Mouse (Mus musculus) layer of hippocampus, adult 8-10 months (tissue): Measurements from ENCODE around the gene Pemt. TPM values are rescaled to one million over a fixed set of nuclear protein-coding genes. Genes with fewer than 3 reads are reported as not detected.

ENCODE experiments used
- DNase-seq, 2 experiments: peaks; one replicate each; pipeline ENCODE4 v3.0.0; 2022; ENCODE audit warnings: low spot score in 2 of 2
- total RNA-seq, 4 experiments: library from RNA; stranded (reverse); gene quantifications; 2 replicates each; pipeline ENCODE4 v1.2.4; 2022

Pemt gene
- total RNA-seq, 4 experiments from 2014 or later: 3.0 to 7.8 (median 6.2) TPM

DNA sequence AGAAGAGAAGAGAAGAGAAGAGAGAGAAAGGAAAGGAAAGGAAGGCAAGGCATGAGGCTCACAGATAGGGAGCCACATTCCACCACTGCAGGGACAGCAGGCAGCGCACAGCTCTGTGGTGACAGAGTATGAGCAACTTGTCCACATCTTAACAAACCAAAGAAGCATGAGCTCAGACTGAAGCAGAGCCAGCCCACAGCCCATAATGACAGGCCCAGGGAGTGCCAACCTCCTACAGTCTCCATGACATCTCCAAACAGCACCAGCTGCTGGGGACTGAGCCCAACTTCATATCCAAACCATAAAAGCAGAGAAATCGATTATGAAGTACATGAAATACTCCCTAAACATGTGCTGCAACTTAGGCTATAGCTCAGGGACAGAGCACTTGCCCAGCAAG, 11.7 kb upstream of the Pemt start:
- DNase-seq: peak; percentile 61 to 64

DNA sequence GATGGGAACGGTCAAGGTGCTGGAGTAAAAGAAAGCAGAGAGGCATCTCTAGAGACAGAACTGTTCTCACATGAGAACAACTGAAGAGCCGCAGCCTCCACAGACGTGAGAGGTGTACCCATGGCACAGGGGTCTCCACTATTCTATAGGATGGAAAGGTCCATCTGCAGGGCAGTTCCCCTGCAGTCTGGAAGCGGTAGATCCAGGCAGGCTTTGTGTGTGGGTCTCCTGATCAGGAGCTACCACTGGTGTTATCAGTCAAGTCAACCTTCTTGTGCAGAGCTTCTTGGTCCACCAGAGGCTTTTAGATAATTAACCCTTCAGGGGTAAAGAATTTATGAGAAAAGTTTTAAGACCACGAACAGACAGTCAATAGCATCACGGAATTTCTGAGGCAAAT, 10.2 kb upstream of the Pemt start:
- no peak for DNase-seq

DNA sequence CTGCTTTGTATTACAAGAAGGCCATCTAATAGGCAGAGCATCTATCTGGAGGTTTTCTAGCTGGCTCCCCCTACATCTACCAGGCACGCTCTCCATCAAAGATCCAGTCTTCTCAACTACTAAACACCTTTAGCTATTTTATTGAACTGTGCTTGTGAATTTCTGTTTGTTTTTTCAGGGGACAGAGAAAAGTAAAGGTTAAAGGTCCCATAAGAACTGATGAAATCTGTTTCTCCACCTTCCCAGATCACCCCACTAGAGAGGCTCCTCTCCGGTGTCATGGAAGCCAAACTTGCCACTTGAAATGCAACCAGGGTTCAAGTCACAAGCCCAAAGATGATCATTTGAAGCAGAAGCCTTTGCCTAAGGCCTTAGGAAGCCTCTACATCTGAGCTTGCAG, 2.6 kb upstream of the Pemt start:
- no peak for DNase-seq

DNA sequence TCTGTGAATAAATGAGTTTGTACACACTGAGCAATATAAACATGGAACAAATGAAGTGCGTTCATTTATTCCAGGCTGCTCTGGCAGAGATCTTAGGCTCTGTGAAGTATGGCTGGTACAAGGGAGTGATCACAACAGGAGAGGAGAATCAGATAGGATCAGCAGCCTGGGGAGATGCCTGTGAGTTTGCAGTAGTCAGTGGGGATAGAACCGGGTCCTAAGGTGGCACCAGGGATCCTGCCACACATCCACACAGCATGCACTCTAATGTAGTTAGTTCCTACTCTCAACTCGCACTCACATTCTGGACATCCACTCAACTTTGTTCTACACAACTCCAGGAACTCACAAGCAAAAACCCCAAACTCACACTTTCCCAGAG, 622 bp downstream of the Pemt start:
- DNase-seq: no peak

DNA sequence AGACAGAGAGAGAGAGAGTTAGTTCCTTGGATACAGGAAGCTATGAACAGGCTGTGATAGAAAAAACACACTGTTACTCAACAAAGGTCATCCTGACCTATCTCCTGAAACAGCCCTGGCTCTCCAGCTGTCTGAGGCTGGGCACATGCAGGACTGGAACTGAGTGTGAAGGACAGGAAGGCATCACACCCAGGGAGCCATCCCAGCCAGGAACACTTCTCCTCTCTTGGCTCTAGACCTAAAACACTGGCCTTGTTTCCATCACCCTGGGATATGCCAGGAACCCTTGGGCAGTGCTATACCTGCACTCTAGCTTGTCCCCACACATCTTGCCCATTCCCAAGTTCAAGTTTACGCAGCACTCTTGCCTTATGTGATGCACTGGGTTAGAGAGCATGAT, 1.5 kb downstream of the Pemt start:
- DNase-seq: no peak

DNA sequence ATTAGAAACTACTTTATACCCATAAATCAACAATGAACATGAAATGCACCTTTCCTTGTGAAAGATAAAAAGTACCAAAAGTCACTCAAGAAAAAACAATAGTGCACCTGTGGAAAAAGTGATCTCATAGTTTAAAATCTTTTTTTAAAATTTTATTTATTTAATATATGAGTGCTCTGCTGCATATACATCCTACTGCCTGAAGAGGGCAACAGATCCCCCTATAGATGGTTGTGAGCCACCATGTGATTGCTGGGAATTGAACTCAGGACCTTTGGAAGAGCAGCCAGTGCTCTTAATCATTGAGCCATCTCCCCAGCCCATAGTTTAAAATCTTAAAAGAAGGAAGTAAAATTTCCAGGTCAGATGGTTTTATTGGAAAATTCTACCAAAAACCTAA, 4.0 kb downstream of the Pemt start:
- DNase-seq: no peak

DNA sequence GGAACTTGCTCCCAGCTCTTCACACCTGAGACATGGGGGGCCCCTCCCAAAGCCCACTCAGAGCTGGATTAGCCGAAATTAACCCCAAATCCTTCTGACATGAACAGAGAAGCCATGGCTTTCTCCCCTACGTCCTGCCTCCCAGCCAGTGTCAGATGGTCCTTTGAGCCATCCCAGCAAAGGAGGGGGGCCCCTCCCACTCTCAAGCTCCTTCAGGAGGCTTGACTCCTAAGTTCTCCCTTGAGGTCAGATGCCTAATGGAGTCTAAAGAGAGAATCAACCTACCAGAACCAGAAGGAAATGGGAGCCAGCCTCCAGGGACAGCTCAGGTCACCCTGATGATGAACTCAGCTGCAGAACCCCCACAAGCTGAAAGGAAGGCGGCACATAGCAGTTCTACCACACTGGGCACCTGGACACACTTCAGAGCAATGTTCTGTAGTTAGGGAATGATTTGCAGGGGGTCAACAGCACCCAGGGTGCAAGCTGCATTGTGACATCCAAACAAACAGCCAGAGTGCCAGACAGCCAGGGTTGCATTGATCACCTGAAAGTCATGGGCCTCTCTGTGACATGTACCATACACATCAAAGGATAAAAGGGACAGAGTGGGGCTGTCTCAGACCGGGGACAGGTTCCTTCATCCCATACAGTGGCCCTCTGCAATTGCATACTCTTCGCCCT, 9.6 kb downstream of the Pemt start:
- no peak for DNase-seq

DNA sequence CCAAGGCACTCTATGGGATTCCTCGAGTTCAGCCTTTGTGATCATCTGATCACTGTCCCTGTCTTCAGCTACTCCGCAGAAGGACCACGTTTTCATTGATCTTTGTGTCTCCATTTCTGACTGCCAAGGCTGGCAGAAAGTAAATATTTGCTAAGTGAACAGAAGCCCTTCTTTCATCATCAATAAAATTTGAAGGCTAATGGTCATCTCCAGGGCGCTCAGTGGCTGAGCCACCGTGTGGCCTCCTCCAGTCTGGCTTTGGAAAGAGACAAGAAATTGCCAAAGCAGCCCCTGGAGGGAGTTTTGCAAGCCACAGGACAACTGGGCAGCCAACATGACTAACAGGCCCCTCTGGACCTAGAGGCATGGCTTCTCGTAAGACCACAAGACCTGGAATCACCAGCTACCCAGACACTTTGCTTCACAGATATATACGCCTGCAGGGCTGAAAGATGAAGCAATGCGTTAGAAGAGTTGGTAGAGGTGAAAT, 11.3 kb downstream of the Pemt start:
- no peak for DNase-seq

DNA sequence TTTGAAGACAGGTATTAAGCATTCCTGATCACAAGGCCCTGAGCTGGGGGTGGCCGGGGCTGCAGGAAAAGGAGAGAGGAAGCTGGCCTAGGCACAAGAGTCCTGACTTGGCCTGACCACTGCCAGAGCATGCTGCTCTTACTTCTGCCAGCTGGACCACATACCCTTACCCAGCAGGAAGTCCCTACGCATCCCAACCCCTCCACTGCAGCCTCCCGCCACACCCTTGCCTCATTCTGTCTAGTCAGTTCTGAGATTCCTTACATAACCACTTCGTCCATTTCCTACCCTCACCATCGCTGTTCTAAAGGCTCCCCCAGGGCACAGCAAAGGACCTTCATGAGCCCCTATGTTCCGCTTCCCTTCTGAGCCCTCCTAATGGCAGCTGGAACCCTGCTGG, 12.0 kb downstream of the Pemt start:
- DNase-seq: no peak

DNA sequence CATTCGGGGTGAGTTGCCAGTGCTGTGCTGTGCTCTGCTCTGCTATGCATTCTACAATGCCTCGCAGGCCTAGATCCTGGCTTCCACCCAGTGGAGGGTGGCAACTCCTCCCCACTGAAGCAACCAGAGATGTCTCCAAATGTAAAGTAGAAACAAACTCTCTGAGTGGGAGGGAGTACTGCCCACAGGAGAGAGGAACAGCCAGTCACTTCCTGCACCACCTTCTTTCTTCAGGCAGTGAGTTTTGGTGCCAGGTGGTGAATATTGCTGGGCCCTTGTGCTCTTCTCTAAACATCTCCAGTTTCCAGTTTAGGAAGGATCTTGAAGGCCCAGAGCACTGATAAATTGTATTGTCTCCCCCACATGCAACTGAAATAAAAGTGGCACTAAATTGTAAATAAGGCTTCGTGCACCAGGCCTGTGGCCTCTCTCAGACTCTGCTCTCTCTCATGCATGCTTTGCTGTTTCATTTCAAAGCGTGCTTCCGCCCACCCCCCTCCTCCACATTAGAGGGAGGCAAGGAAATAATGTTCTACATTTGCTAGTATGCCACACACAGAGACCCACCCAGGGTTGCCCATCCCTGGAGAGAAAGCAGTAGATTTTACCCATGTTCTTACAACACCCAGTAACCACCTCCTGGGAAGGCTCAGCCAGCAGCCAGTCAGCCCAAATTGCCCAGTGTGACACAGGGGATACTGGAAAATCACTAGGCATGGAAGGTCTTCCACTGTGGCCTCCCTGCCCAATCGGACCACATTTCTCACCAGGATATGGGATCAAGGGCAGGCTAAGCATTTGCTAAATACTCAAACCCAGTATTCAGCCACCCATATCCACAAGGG, 13.5 kb downstream of the Pemt start:
- DNase-seq: peak in 1 of 2 experiments; percentile 39

DNA sequence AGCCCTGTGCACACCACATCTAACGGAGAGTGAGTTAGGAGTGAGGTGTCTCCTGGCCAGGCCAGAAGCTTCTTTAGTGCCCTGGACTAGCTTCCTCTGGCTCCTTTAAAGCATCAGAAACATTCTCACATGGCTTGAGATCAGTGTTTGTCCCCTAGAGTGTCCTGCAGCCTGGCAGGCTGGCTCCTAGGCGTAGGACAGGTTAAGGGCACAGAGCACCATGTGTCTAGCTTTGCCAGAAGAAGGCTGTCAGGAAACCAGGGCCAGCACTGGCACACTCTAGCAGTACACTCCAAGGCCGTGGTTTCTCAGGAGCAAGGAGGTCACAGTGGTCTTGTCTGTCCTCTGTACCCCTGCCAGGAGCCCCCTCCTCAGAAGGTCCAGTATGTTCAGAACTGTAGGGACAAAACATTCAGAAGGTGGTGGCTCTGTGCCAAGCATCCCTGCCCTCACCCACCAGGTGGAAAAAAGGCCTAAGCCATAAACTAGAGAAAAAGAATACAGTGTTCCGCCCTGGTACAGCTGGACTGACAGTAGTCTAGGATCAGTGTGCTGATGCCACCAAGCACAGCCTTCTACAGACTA, 15.4 kb downstream of the Pemt start:
- no peak for DNase-seq

DNA sequence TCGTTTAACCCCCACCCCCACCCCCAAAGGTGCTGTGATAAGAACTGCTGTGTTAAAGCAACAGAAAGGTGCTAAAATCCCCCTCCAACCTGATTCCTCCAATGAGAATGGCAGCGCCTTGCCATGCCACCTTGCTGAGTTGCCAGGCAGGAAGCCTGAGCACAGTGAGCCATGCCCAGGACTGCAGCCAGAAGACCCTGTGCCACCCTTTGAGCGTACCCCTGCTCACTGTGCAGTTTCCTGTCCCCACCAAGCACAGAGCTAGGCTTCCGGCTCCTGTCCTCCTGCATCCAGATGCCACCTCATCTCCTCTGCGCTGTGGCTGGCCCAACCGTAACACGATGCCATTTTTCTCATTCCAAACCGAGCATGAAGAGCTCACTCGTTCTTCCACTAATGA, 16.3 kb downstream of the Pemt start:
- no peak for DNase-seq

DNA sequence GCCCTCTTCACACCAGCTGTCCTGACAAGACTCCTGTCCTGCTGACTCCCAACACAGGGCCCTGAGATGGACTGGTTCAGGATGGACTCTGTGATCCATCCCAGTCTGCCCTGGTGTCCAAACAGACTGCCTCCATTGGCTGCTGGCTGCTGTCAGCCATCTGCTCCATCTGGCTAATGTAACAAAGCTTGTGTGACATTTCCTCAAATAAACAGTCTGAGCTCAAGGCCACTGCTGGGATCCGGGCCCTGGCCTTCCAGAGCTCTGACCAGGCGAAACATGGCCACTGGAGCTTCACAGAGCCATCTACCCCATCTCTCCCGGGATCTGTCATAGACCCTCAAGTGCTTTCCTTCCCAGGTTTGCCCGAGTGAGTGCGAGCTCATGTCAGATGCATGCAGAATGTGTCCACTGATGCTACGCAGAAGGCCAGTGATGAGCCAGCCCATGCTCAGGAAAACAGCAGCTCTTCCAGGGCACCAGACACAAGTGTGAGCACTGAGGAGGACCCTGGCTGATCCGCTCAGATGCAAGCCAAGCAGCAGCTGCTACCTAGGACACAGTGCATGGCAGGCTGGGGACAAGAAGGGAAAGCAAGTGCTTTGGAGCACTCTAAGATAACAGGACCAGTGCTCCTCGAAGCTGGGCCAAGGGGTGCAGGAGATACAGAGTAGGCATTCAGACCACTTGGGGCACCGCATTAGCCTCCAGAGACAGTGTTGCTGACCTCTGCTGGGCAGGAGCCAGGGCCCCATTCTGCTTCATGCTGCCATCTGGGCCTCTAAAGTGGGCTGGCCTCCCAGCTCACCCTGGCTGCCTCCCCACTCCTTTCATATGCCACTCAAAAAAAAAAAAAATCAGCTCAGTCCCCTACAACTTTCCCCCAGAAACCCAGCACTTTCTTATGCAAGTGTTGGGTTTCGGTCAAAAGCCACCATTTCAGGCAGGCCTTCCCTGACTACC, 18.1 kb downstream of the Pemt start:
- peak in 1 of 2 experiments; percentile 24 for DNase-seq

DNA sequence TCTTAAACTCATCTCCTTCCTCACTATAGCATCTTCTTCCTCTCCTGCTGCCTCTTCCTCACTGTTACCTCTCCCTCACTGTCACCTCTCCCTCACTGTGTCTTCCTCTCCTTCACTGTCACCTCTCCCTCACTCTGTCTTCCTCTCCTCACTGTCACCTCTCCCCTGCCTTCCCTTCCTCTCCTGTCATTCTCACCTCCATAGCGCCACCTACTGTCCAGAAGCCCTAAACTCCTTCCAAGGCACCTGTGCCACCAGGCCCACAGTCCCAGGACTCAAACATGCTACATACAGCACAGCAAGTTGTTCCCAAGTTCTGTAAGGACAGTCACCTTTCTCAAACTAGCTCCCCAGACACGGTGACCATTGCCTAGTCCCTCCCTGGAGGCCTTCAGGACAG, 19.0 kb downstream of the Pemt start:
- DNase-seq: peak; percentile 53 to 72

DNA sequence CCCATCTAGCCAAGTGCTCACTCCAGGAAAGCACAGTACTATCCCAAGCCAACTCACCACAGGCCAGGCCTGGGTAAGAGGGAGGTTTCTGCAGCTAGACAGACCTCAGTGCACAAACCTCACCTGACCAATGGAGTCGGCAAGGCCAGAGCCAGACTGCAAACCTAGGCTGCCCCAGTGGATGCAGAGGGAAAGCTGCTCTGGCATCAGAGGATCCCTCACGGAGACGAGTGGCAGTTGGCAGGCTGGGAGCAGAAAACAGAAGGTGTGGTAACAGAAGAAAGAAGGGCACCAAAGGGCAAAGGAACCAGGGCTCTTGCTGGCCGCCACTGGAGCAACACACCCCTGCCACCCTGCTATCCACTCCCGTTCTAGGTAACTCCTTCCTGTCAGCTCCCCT, 20.1 kb downstream of the Pemt start:
- DNase-seq: no peak

DNA sequence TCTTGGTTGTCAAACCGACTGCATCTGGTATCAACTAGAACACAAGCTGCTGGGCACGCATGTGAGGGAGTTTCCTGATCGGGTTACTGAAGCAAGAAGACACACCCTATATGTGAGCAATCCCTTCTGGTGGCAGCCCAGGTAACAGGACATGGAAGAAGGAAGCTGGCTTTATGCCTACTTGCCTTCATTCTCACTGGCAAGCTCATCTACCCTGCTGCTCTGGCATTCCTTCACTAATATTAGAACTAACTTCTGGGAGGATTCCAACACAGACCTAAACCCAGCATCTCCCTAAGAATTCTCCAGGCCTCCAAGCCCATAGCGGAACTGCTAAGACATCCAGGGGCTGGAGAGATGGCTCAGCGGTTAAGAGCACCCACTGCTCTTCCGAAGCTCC, 25.1 kb downstream of the Pemt start:
- DNase-seq: no peak

DNA sequence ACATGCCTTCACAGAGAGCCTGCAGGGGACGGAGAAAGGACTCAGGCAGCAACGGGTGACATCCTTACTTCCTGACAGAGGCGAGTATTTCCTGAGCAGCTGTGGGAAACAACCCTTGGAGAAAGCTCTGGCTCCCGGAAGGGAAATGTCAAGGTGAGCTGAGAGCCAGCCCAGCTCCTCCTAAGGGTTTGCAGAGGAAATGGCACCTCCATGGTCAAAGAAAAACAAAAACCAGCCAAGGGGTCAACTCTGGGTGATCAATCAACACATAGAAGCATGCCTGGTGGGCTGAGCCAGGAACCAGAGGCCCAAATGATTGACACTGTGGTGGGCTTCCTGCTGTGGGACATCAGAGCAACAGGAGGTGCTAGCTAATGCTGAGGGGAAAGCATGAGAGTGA, 29.6 kb downstream of the Pemt start:
- no peak for DNase-seq

DNA sequence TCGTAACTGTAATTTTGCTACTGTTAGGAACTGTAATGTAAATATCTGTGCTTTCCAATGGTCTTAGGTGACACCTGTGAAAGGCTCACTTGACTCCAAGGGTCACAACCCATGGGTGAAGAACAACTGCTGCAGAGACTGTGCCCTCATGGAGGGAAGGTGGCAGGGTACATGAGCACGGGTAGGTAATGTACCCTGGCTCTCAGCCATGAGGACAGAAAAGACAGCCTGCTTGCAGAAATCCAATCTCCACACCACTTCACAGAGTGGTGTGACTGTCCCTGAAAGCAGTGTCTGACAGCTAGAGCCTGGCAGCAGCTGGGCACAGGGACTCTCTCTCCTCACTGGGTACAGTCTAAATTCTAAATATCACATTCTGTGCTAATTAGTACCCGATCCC, 34.8 kb downstream of the Pemt start:
- DNase-seq: no peak

DNA sequence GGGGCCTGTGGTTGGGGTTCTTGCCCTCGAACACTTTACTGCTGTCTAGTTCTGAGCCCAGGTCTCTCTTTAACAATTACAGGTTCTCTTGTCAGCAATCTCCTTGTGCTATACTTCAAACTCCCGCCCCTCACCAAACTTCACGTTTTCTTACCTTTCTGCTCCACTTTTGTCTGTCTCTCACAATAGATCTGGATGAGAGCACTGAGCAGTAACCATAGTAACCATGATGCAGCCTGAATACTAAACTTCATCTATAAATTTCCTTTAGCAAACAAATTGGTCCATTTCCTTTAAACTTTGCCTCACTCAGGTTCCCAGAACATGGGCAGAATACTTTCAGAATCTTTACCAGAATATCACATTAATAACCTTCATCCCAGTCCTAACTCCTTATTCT, 36.8 kb downstream of the Pemt start:
- DNase-seq: no peak

DNA sequence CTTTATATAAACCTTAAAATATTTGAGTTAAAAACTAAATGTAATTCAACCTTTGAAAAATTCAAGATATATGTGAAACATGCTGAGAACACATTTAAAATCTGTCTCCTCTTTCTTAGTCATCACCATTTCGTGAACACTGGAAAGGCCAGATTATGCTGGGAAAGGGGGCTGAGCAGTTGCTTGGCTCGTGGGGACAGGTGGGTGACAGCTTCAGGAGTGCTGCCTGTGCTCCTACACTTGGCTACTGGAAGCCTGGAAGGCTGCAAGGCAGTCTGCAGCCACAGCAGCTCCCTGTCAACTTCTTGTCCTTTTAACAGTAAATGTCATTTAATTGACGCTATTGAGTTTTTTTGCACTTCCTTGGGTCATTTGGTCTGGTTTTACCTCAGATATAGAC, 40.4 kb downstream of the Pemt start:
- no peak for DNase-seq

DNA sequence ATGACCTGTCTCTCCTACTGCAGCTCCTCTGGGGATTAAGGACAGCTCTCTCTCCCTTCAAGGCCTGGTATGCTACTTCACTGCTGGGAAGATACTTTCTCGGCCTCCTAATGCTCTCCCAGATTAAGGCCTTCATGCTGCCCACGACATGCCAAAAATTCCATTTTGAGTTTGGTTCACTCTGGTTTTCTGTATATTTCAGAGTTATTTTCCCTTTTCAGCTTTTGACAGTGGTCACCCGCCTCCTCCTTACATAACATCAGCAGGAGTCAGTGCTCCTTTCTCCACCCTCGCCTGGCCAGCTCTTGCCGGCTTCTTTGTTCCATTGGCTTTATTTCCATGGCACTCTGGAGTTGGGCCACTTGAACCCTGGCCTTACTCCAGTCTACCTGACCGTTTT, 41.6 kb downstream of the Pemt start:
- DNase-seq: no peak
